Mouse (Mus musculus) 3T3-L1 (cell line): ENCODE measurements around the gene Trak1.

Experiments
- DNase-seq: peaks from one replicate; pipeline ENCODE4 v3.0.0-alpha.2; 2015; ENCODE audit warnings: low read depth, low spot score

Gene Trak1

GRCm38 (mm10) chr9:121393104-121393503 lies 95.8 kb downstream of the Trak1 start:
- peak; percentile 20 for DNase-seq

- no peak for DNase-seq
Observed at GRCm38 (mm10) chr9:121394882-121395281, 97.6 kb downstream of the Trak1 start.

- peak; percentile 75 for DNase-seq
Observed at GRCm38 (mm10) chr9:121395812-121396211, 98.5 kb downstream of the Trak1 start.

- DNase-seq = no peak
Observed at GRCm38 (mm10) chr9:121398100-121398760, 100.9 kb downstream of the Trak1 start.

- DNase-seq = no peak
Observed at GRCm38 (mm10) chr9:121398761-121399160, 101.5 kb downstream of the Trak1 start.

GRCm38 (mm10) chr9:121400608-121401007 lies 103.3 kb downstream of the Trak1 start:
- no peak for DNase-seq

GRCm38 (mm10) chr9:121403157-121403671 lies 105.9 kb downstream of the Trak1 start:
- DNase-seq = no peak

- DNase-seq = no peak
Observed at GRCm38 (mm10) chr9:121403699-121404098, 106.4 kb downstream of the Trak1 start.

- DNase-seq = no peak
Observed at GRCm38 (mm10) chr9:121405088-121405681, 107.9 kb downstream of the Trak1 start.

- no peak for DNase-seq
Observed at GRCm38 (mm10) chr9:121405792-121406191, 108.5 kb downstream of the Trak1 start.

GRCm38 (mm10) chr9:121414237-121414636 lies 116.9 kb downstream of the Trak1 start:
- DNase-seq = no peak

- DNase-seq = no peak
Observed at GRCm38 (mm10) chr9:121415626-121416241, 118.4 kb downstream of the Trak1 start.

- no peak for DNase-seq
Observed at GRCm38 (mm10) chr9:121416460-121416859, 119.2 kb downstream of the Trak1 start.

- DNase-seq = no peak
Observed at GRCm38 (mm10) chr9:121416872-121417637, 119.8 kb downstream of the Trak1 start.

GRCm38 (mm10) chr9:121419011-121419410 lies 121.7 kb downstream of the Trak1 start:
- no peak for DNase-seq

GRCm38 (mm10) chr9:121419573-121419972 lies 122.3 kb downstream of the Trak1 start:
- no peak for DNase-seq

- DNase-seq = no peak
Observed at GRCm38 (mm10) chr9:121420817-121421216, 123.5 kb downstream of the Trak1 start.

GRCm38 (mm10) chr9:121422402-121422801 lies 125.1 kb downstream of the Trak1 start:
- DNase-seq = no peak

GRCm38 (mm10) chr9:121423621-121424020 lies 126.3 kb downstream of the Trak1 start:
- no peak for DNase-seq

- DNase-seq = no peak
Observed at GRCm38 (mm10) chr9:121424281-121425164, 127.2 kb downstream of the Trak1 start.

- DNase-seq = no peak
Observed at GRCm38 (mm10) chr9:121426451-121426850, 129.1 kb downstream of the Trak1 start.
